Mouse (Mus musculus) stomach, embryonic 15.5 days (tissue): ENCODE results near the gene Pitpnm3. TPM values are rescaled to one million over a fixed set of nuclear protein-coding genes. Genes with fewer than 3 reads are reported as not detected.

Experiments used
- ATAC-seq: fragments of 200-750 bp; cut with Nextera tagmentation; 2 replicates; pipeline ENCODE4 v1.8.0; 2017; ENCODE audit warnings: low read depth, moderate number of reproducible peaks, moderate TSS enrichment; ENCODE audit not compliant: insufficient read depth, low FRiP score
- H3K27ac ChIP-seq: fragments of 300-500 bp; sonication (generic); 2 replicates; pipeline ENCODE4 v1.5.1; 2015; ENCODE audit warnings: mild to moderate bottlenecking, inconsistent platforms
- H3K27me3 ChIP-seq: fragments of 300-500 bp; sonication (generic); replicated peaks from 2 replicates; pipeline ENCODE4 v1.6.1; 2015; ENCODE audit warnings: inconsistent platforms
- H3K36me3 ChIP-seq: fragments of 300-500 bp; sonication (generic); 2 replicates; pipeline ENCODE4 v1.6.1; 2015; ENCODE audit warnings: inconsistent platforms
- H3K4me1 ChIP-seq: fragments of 300-500 bp; sonication (generic); 2 replicates; pipeline ENCODE4 v1.6.1; 2015; ENCODE audit warnings: inconsistent platforms
- H3K4me2 ChIP-seq: fragments of 300-500 bp; sonication (generic); 2 replicates; pipeline ENCODE4 v1.6.1; 2015; ENCODE audit warnings: mild to moderate bottlenecking, inconsistent platforms
- H3K4me3 ChIP-seq: fragments of 300-500 bp; sonication (generic); replicated peaks from 2 replicates; pipeline ENCODE4 v1.5.1; 2015; ENCODE audit warnings: inconsistent platforms
- H3K9ac ChIP-seq: fragments of 300-500 bp; sonication (generic); 2 replicates; pipeline ENCODE4 v1.6.1; 2015; ENCODE audit warnings: inconsistent platforms
- H3K9me3 ChIP-seq: fragments of 300-500 bp; sonication (generic); 2 replicates; pipeline ENCODE4 v1.6.1; 2016; ENCODE audit warnings: inconsistent platforms
- WGBS: fragments of 180-500 bp; shearing (Covaris S2); methylation state at CpG from one replicate; pipeline ENCODE4 v1.1.7; 2015; 5-methylcytosine and 5-hydroxymethylcytosine counted together
- polyA plus RNA-seq: library from polyadenylated mRNA; unstranded; fragments of >200 nt; fragmentation: Nextera tagmentation; extraction: Ambion mirVana; gene quantifications from 2 replicates; pipeline ENCODE4 v1.2.1, GENCODE M21; 2015

Gene Pitpnm3
- polyA plus RNA-seq, 1 experiment from 2014 or later = 0.53 TPM

- H3K9me3 ChIP-seq = no peaks in the 10 kb centered on the region
- no peak overlapping the region for H3K4me2 ChIP-seq
- H3K27me3 ChIP-seq = peaks cover 11% of the 10 kb centered on the region; the same call in 1 of the 2 replicates
- ATAC-seq = no peak
- WGBS = 63% methylated on average over 6 of the region's 6 CpGs
- H3K4me1 ChIP-seq = peaks cover 19% of the 10 kb centered on the region
- no peak overlapping the region for H3K9ac ChIP-seq
- no peak overlapping the region for H3K27ac ChIP-seq
- peaks cover 13% of the 10 kb centered on the region; the same call in 1 of the 2 replicates for H3K36me3 ChIP-seq
- H3K4me3 ChIP-seq = no peak overlapping the region
Observed at GRCm38 (mm10) chr11:72048730-72049129, 86.8 kb downstream of the Pitpnm3 start.

GRCm38 (mm10) chr11:72044231-72044630, 91.3 kb downstream of the Pitpnm3 start:
- peaks cover 23% of the 10 kb centered on the region for H3K4me1 ChIP-seq
- WGBS = 78% methylated on average over 3 of the region's 3 CpGs
- no peaks in the 10 kb centered on the region for H3K9me3 ChIP-seq
- H3K9ac ChIP-seq = no peak overlapping the region
- peak overlapping the region; percentile 85; the same call in 1 of the 2 replicates for H3K4me2 ChIP-seq
- no peak overlapping the region for H3K4me3 ChIP-seq
- no peak overlapping the region for H3K27ac ChIP-seq
- no peaks in the 10 kb centered on the region for H3K27me3 ChIP-seq
- no peak for ATAC-seq
- peaks cover 13% of the 10 kb centered on the region; the same call in 1 of the 2 replicates for H3K36me3 ChIP-seq

GRCm38 (mm10) chr11:72042631-72043030, 92.9 kb downstream of the Pitpnm3 start:
- under 1% methylated on average over 14 of the region's 14 CpGs for WGBS
- Histone ChIP-seq H3K4me3 (peak overlapping the region; percentile 73), H3K4me1 (peaks cover 23% of the 10 kb centered on the region), H3K9ac (peak overlapping the region; percentile 33; the same call in 1 of the 2 replicates), H3K4me2 (peak overlapping the region; percentile 85), H3K36me3 (peaks cover 13% of the 10 kb centered on the region; the same call in 1 of the 2 replicates), H3K27ac (no peak overlapping the region), H3K9me3 (no peaks in the 10 kb centered on the region), H3K27me3 (no peaks in the 10 kb centered on the region)
- ATAC-seq = peak; percentile 15; the same call in 1 of the 2 replicates

GRCm38 (mm10) chr11:72041768-72042607, 93.6 kb downstream of the Pitpnm3 start, which contains the start of gene Pimreg:
Gene Pimreg, plus strand, starts transcription at chr11:72042032.
- Histone ChIP-seq H3K4me3 (peak within 1 kb of the TSS; percentile 73), H3K9ac (peak within 1 kb of the TSS; percentile 33; the same call in 1 of the 2 replicates), H3K27ac (peak within 1 kb of the TSS; percentile 55), H3K4me1 (peaks cover 23% of the 10 kb centered on the region), H3K9me3 (no peaks in the 10 kb centered on the region), H3K27me3 (no peaks in the 10 kb centered on the region), H3K4me2 (peak within 1 kb of the TSS; percentile 85), H3K36me3 (peaks cover 10% of the 10 kb centered on the region; the same call in 1 of the 2 replicates)
- peak; percentile 90 for ATAC-seq
- under 1% methylated on average over 52 of the region's 52 CpGs for WGBS

GRCm38 (mm10) chr11:72041290-72041767, 94.2 kb downstream of the Pitpnm3 start:
- H3K27ac ChIP-seq = no peak overlapping the region
- no peak overlapping the region for H3K9ac ChIP-seq
- ATAC-seq = no peak

GRCm38 (mm10) chr11:72039599-72040386, 95.8 kb downstream of the Pitpnm3 start:
- no peaks in the 10 kb centered on the region for H3K9me3 ChIP-seq
- H3K36me3 ChIP-seq = no peaks in the 10 kb centered on the region
- peaks cover 23% of the 10 kb centered on the region for H3K4me1 ChIP-seq
- H3K27me3 ChIP-seq = no peaks in the 10 kb centered on the region
- H3K4me2 ChIP-seq = no peak overlapping the region
- H3K9ac ChIP-seq = no peak overlapping the region
- no peak for ATAC-seq
- 37% methylated on average over 16 of the region's 16 CpGs for WGBS
- H3K4me3 ChIP-seq = no peak overlapping the region
- no peak overlapping the region for H3K27ac ChIP-seq

More at GRCm38 (mm10) chr11:72041290-72041767, 94.2 kb downstream of the Pitpnm3 start:
- WGBS = 18% methylated on average over 6 of the region's 6 CpGs
- no peaks in the 10 kb centered on the region for H3K27me3 ChIP-seq
- H3K36me3 ChIP-seq = peaks cover 4% of the 10 kb centered on the region; the same call in 1 of the 2 replicates
- no peaks in the 10 kb centered on the region for H3K9me3 ChIP-seq
- H3K4me2 ChIP-seq = peak overlapping the region; percentile 85
- H3K4me3 ChIP-seq = peak overlapping the region; percentile 73
- H3K4me1 ChIP-seq = peaks cover 23% of the 10 kb centered on the region

GRCm38 (mm10) chr11:72037996-72038395, 97.6 kb downstream of the Pitpnm3 start:
- Histone ChIP-seq H3K36me3 (no peaks in the 10 kb centered on the region), H3K9ac (no peak overlapping the region), H3K27me3 (no peaks in the 10 kb centered on the region), H3K27ac (no peak overlapping the region), H3K9me3 (no peaks in the 10 kb centered on the region), H3K4me3 (no peak overlapping the region), H3K4me1 (peaks cover 11% of the 10 kb centered on the region; the same call in 1 of the 2 replicates), H3K4me2 (no peak overlapping the region)
- 3% methylated on average over 4 of the region's 4 CpGs for WGBS
- ATAC-seq = no peak

- no peak within 1 kb of the TSS for H3K9ac ChIP-seq
- no peaks in the 10 kb centered on the region for H3K9me3 ChIP-seq
- H3K4me3 ChIP-seq = no peak within 1 kb of the TSS
- no peak within 1 kb of the TSS for H3K4me2 ChIP-seq
- H3K27ac ChIP-seq = no peak within 1 kb of the TSS
- no peak for ATAC-seq
- H3K27me3 ChIP-seq = no peaks in the 10 kb centered on the region
- H3K4me1 ChIP-seq = 0 out of 2 replicates have a peak, but pooled peaks cover 6% of the 10 kb centered on the region
- no peaks in the 10 kb centered on the region for H3K36me3 ChIP-seq
- WGBS = 54% methylated on average over 4 of the region's 4 CpGs
Observed at GRCm38 (mm10) chr11:72037409-72037808, 98.2 kb downstream of the Pitpnm3 start, which contains the start of gene Aipl1. Gene Aipl1, minus strand, starts transcription at chr11:72037509.

GRCm38 (mm10) chr11:72032589-72032988, 103.0 kb downstream of the Pitpnm3 start:
- no peak overlapping the region for H3K27ac ChIP-seq
- H3K9me3 ChIP-seq = no peaks in the 10 kb centered on the region
- H3K4me3 ChIP-seq = no peak overlapping the region
- no peaks in the 10 kb centered on the region for H3K27me3 ChIP-seq
- no peak overlapping the region for H3K9ac ChIP-seq
- no peaks in the 10 kb centered on the region for H3K36me3 ChIP-seq
- 85% methylated on average over 3 of the region's 3 CpGs for WGBS
- H3K4me2 ChIP-seq = no peak overlapping the region
- H3K4me1 ChIP-seq = no peaks in the 10 kb centered on the region
- ATAC-seq = no peak

- Histone ChIP-seq H3K9ac (no peak overlapping the region), H3K27me3 (no peaks in the 10 kb centered on the region), H3K4me2 (no peak overlapping the region), H3K9me3 (no peaks in the 10 kb centered on the region), H3K27ac (no peak overlapping the region), H3K4me1 (no peaks in the 10 kb centered on the region), H3K4me3 (no peak overlapping the region), H3K36me3 (no peaks in the 10 kb centered on the region)
- no peak for ATAC-seq
- WGBS = 82% methylated on average over 4 of the region's 4 CpGs
Observed at GRCm38 (mm10) chr11:72032091-72032490, 103.5 kb downstream of the Pitpnm3 start.

- no peak overlapping the region for H3K27ac ChIP-seq
- no peaks in the 10 kb centered on the region for H3K9me3 ChIP-seq
- no peaks in the 10 kb centered on the region for H3K36me3 ChIP-seq
- H3K9ac ChIP-seq = no peak overlapping the region
- no peak overlapping the region for H3K4me3 ChIP-seq
- no peak for ATAC-seq
- no peaks in the 10 kb centered on the region for H3K27me3 ChIP-seq
- 83% methylated on average over 7 of the region's 7 CpGs for WGBS
- H3K4me1 ChIP-seq = no peaks in the 10 kb centered on the region
- no peak overlapping the region for H3K4me2 ChIP-seq
Observed at GRCm38 (mm10) chr11:72031353-72031752, 104.2 kb downstream of the Pitpnm3 start.
